Mouse (Mus musculus) left cerebral cortex, adult 8-10 months (tissue): ENCODE results near the gene Slc25a14. TPM values are rescaled to one million over a fixed set of nuclear protein-coding genes. Genes with fewer than 3 reads are reported as not detected.

ENCODE experiments used
- DNase-seq, 2 experiments: peaks; one replicate each; pipeline ENCODE4 v3.0.0; 2022; ENCODE audit warnings: low spot score in 2 of 2
- total RNA-seq, 4 experiments: library from RNA; stranded (reverse); gene quantifications; 2 replicates each; pipeline ENCODE4 v1.2.4; 2022

Slc25a14 gene
- 10 to 100 TPM; 57.8 to 72.4 (median 66.7) TPM for total RNA-seq

- DNase-seq, result peak; percentile 63 to 86
These were observed at the start of gene Slc25a14 for GRCm38 (mm10) chrX:48623379-48624053. TSS of gene Slc25a14 (plus strand) at chrX:48623413.

GRCm38 (mm10) chrX:48583332-48583731, 39.9 kb upstream of the Slc25a14 start:
- DNase-seq, result no peak

GRCm38 (mm10) chrX:48593721-48594098, 29.5 kb upstream of the Slc25a14 start:
- DNase-seq, result no peak

GRCm38 (mm10) chrX:48594099-48594760, 29.0 kb upstream of the Slc25a14 start, which contains the start of gene Zfp280c:
TSS of gene Zfp280c (minus strand) at chrX:48594504.
- peak; percentile 37 to 78 for DNase-seq

- no peak for DNase-seq
These were observed 27.2 kb upstream of the Slc25a14 start for GRCm38 (mm10) chrX:48596053-48596452.

- no peak for DNase-seq
These were observed 26.3 kb upstream of the Slc25a14 start for GRCm38 (mm10) chrX:48596906-48597305.

- DNase-seq, result no peak
These were observed 18.3 kb upstream of the Slc25a14 start for GRCm38 (mm10) chrX:48604872-48605271.

GRCm38 (mm10) chrX:48623049-48623378, 199 bp upstream of the Slc25a14 start:
- no peak for DNase-seq

- DNase-seq, result no peak
These were observed 824 bp downstream of the Slc25a14 start for GRCm38 (mm10) chrX:48624054-48624420.

- DNase-seq, result no peak
These were observed 13.8 kb downstream of the Slc25a14 start for GRCm38 (mm10) chrX:48637032-48637431.

- peak; percentile 18 to 20 for DNase-seq
These were observed 20.9 kb downstream of the Slc25a14 start for GRCm38 (mm10) chrX:48644122-48644521.

GRCm38 (mm10) chrX:48666807-48667206, 43.6 kb downstream of the Slc25a14 start:
- DNase-seq, result no peak

- DNase-seq, result no peak
These were observed 46.4 kb downstream of the Slc25a14 start for GRCm38 (mm10) chrX:48669588-48669987.

GRCm38 (mm10) chrX:48671714-48672113, 48.5 kb downstream of the Slc25a14 start:
- DNase-seq, result no peak

GRCm38 (mm10) chrX:48674171-48674570, 51.0 kb downstream of the Slc25a14 start, which contains the start of gene Gpr119:
TSS of gene Gpr119 (minus strand) at chrX:48674478.
- no peak for DNase-seq

GRCm38 (mm10) chrX:48683451-48683850, 60.2 kb downstream of the Slc25a14 start:
- no peak for DNase-seq

GRCm38 (mm10) chrX:48683857-48684256, 60.6 kb downstream of the Slc25a14 start:
- no peak for DNase-seq

GRCm38 (mm10) chrX:48694460-48694859, 71.2 kb downstream of the Slc25a14 start:
- DNase-seq, result no peak

- peak; percentile 63 to 88 for DNase-seq
These were observed 71.7 kb downstream of the Slc25a14 start, which contains the start of gene Rbmx2 for GRCm38 (mm10) chrX:48694864-48695371. TSS of gene Rbmx2 (plus strand) at chrX:48695004.

- no peak for DNase-seq
These were observed 86.5 kb downstream of the Slc25a14 start for GRCm38 (mm10) chrX:48709701-48710100.
